Mouse (Mus musculus): Measurements from ENCODE around the gene Cep57l1. TPM values are rescaled to one million over a fixed set of nuclear protein-coding genes. Genes with fewer than 3 reads are reported as not detected.
"Not testable (repeated sequence)": the region's sequence is repeated elsewhere in the genome, so short reads cannot be mapped to it uniquely, and the experiment has no call there.

The Cep57l1 gene
- total and polyA plus RNA-seq, 2 experiments from 2014 or later = 8.1 to 9.0 TPM

DNA sequence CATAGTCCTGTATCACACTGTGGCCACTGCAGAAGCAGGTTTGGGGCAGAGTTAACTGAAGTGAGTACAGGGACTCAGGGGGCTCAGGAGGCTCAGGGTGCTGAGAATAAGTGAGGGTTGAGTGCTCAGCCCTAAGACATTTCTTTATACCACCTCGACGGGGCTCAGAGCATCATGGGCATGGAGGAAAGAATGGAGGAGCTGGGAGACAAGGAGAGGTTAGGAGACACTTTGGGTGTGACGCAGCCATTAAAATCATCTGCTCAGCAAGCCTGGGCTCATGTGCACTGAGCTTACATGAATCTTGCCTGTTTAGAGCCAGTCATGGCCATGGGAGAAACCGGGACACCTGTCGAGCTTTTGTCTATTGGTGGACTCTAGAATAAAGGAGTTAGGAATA lies 10.7 kb upstream of the Cep57l1 start:
- no peak for TF ChIP-seq CTCF (IDR thresholded peaks at IDR 0.05)

DNA sequence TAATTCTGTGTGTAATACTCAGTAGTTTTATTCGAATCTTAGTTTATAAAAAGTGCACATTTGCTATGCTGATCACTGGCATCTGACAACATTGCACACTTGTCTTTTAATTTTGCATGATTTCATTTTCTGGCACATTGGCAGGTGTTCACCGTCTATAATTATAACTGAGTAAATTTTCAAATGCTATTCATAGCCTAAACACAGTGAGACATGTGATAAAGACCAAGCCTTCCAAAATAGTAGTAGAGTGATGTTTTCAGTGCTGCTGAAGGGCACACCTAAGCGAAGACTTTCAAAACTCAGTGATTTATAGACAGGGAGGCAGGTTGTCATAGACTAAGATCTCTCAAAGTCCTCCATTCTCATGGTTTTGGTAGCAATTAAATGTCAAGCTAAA lies 9.6 kb upstream of the Cep57l1 start:
- no peaks in the 10 kb centered on the region for H3K9me3 ChIP-seq (ENCODE audit: low read length)
- no peak overlapping the region for H3K9ac ChIP-seq (replicated peaks; ENCODE audit: low read length, poor library complexity, severe bottlenecking)
- H3K4me3 ChIP-seq (ENCODE audit: low read depth, low read length) = no peak overlapping the region
- H3K4me2 ChIP-seq (ENCODE audit: low read depth, low read length, poor library complexity, severe bottlenecking) = no peak overlapping the region
- no peaks in the 10 kb centered on the region for H3K4me1 ChIP-seq (ENCODE audit: insufficient read depth, low read length)
- no peak for DNase-seq (ENCODE audit: low spot score)
- H3K36me3 ChIP-seq (ENCODE audit: insufficient read depth, low read length) = no peaks in the 10 kb centered on the region
- no peak for ATAC-seq (ENCODE audit: low FRiP score)
- TF ChIP-seq CTCF (IDR thresholded peaks at IDR 0.05) = no peak
- no peaks in the 10 kb centered on the region for H3K27me3 ChIP-seq (ENCODE audit: insufficient read depth, low read length)
- H3K27ac ChIP-seq (ENCODE audit: low read depth, low read length) = no peak overlapping the region
- 88% methylated on average over 3 of the region's 3 CpGs for WGBS

More for the DNA sequence above, 10.7 kb upstream of the Cep57l1 start:
- whole genome bisulfite sequencing = 96% methylated on average over 5 of the region's 5 CpGs
- Histone ChIP-seq H3K4me2 (ENCODE audit: low read depth, low read length, poor library complexity, severe bottlenecking) (no peak overlapping the region), H3K4me1 (ENCODE audit: insufficient read depth, low read length) (no peaks in the 10 kb centered on the region), H3K27ac (ENCODE audit: low read depth, low read length) (no peak overlapping the region), H3K36me3 (ENCODE audit: insufficient read depth, low read length) (no peaks in the 10 kb centered on the region), H3K4me3 (ENCODE audit: low read depth, low read length) (no peak overlapping the region), H3K9me3 (ENCODE audit: low read length) (no peaks in the 10 kb centered on the region), H3K27me3 (ENCODE audit: insufficient read depth, low read length) (no peaks in the 10 kb centered on the region), H3K9ac (replicated peaks; ENCODE audit: low read length, poor library complexity, severe bottlenecking) (no peak overlapping the region)
- ATAC-seq (ENCODE audit: low FRiP score) (no peak), DNase-seq (ENCODE audit: low spot score) (no peak)

DNA sequence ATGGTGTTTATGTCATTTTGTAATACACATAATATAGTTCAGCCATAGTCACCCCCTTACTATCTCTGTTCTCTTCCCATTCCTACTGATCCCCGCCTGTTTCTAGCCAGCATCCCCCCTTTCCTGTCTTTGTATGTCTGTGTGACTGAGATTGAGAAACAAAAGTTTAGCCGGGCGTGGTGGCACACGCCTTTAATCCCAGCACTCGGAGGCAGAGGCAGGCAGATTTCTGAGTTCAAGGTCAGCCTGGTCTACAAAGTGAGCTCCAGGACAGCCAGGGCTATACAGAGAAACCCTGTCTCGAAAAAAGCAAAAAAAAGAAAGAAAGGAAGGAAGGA lies 9.0 kb upstream of the Cep57l1 start:
- H3K27ac ChIP-seq (ENCODE audit: low read depth, low read length); H3K9me3 ChIP-seq (ENCODE audit: low read length); H3K36me3 ChIP-seq (ENCODE audit: insufficient read depth, low read length); H3K4me3 ChIP-seq (ENCODE audit: low read depth, low read length); H3K4me1 ChIP-seq (ENCODE audit: insufficient read depth, low read length); H3K4me2 ChIP-seq (ENCODE audit: low read depth, low read length, poor library complexity, severe bottlenecking); ATAC-seq (ENCODE audit: low FRiP score); H3K9ac ChIP-seq (replicated peaks; ENCODE audit: low read length, poor library complexity, severe bottlenecking); H3K27me3 ChIP-seq (ENCODE audit: insufficient read depth, low read length); DNase-seq (ENCODE audit: low spot score): not testable (repeated sequence)
- WGBS = 91% methylated on average over 6 of the region's 6 CpGs

- ATAC-seq (ENCODE audit: low FRiP score) (no peak), DNase-seq (ENCODE audit: low spot score) (no peak)
- WGBS = 91% methylated on average over 8 of the region's 8 CpGs
- Histone ChIP-seq H3K9ac (replicated peaks; ENCODE audit: low read length, poor library complexity, severe bottlenecking) (no peak overlapping the region), H3K4me3 (ENCODE audit: low read depth, low read length) (no peak overlapping the region), H3K9me3 (ENCODE audit: low read length) (no peaks in the 10 kb centered on the region), H3K27me3 (ENCODE audit: insufficient read depth, low read length) (no peaks in the 10 kb centered on the region), H3K36me3 (ENCODE audit: insufficient read depth, low read length) (no peaks in the 10 kb centered on the region), H3K4me2 (ENCODE audit: low read depth, low read length, poor library complexity, severe bottlenecking) (no peak overlapping the region), H3K27ac (ENCODE audit: low read depth, low read length) (no peak overlapping the region), H3K4me1 (ENCODE audit: insufficient read depth, low read length) (peaks cover 7% of the 10 kb centered on the region)
- no peak for TF ChIP-seq CTCF (IDR thresholded peaks at IDR 0.05)
Measured at GRCm38 (mm10) chr10:41818036-41818732, 8.5 kb upstream of the Cep57l1 start.

- H3K4me1 ChIP-seq (ENCODE audit: insufficient read depth, low read length) = peaks cover 18% of the 10 kb centered on the region
- H3K4me2 ChIP-seq (ENCODE audit: low read depth, low read length, poor library complexity, severe bottlenecking) = no peak overlapping the region
- H3K9ac ChIP-seq (replicated peaks; ENCODE audit: low read length, poor library complexity, severe bottlenecking) = no peak overlapping the region
- TF ChIP-seq CTCF (IDR thresholded peaks at IDR 0.05) = no peak
- DNase-seq (ENCODE audit: low spot score) = no peak
- no peaks in the 10 kb centered on the region for H3K36me3 ChIP-seq (ENCODE audit: insufficient read depth, low read length)
- H3K27me3 ChIP-seq (ENCODE audit: insufficient read depth, low read length) = no peaks in the 10 kb centered on the region
- H3K27ac ChIP-seq (ENCODE audit: low read depth, low read length) = no peak overlapping the region
- no peaks in the 10 kb centered on the region for H3K9me3 ChIP-seq (ENCODE audit: low read length)
- no peak for ATAC-seq (ENCODE audit: low FRiP score)
- no peak overlapping the region for H3K4me3 ChIP-seq (ENCODE audit: low read depth, low read length)
- 82% methylated on average over 5 of the region's 5 CpGs for WGBS
Measured at GRCm38 (mm10) chr10:41816516-41816915, 6.8 kb upstream of the Cep57l1 start.

DNA sequence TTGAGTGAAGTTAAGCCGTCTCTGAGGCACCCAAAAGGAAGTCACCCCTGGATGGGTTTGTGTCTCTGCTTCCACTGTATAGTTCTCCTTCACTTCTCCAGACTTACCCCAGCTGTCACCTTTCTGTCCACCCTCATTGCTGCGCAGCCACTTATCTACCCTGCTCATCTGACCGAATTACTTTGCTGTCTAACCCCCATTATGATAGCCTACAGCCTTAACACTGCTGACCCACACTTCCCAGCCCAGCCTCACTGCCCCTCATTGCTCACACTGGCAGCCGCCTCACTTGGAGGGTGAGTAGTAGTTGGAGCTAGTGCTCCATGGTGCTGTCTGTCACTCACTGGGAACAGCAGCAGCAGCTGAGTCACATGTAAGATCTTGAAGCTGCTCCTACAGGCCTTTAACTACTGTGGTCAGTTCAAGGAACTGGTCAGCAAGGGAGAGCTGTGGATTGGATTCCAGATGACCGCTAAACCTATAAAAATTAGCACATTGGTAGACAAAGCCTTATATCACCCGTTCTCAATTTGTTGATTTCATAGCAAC lies 4.7 kb upstream of the Cep57l1 start:
- WGBS = 95% methylated on average over 6 of the region's 6 CpGs
- no peak overlapping the region for H3K4me3 ChIP-seq (ENCODE audit: low read depth, low read length)
- no peak overlapping the region for H3K9ac ChIP-seq (replicated peaks; ENCODE audit: low read length, poor library complexity, severe bottlenecking)
- ATAC-seq (ENCODE audit: low FRiP score) (no peak), DNase-seq (ENCODE audit: low spot score) (no peak)
- H3K27me3 ChIP-seq (ENCODE audit: insufficient read depth, low read length) = no peaks in the 10 kb centered on the region
- H3K9me3 ChIP-seq (ENCODE audit: low read length) = no peaks in the 10 kb centered on the region
- no peaks in the 10 kb centered on the region for H3K36me3 ChIP-seq (ENCODE audit: insufficient read depth, low read length)
- H3K4me1 ChIP-seq (ENCODE audit: insufficient read depth, low read length) = peaks cover 18% of the 10 kb centered on the region
- TF ChIP-seq CTCF (IDR thresholded peaks at IDR 0.05) = no peak
- H3K27ac ChIP-seq (ENCODE audit: low read depth, low read length) = no peak overlapping the region
- 0 out of 2 replicates have a peak overlapping the region, but pooled peaks have one; percentile 26 for H3K4me2 ChIP-seq (ENCODE audit: low read depth, low read length, poor library complexity, severe bottlenecking)

Measured in midbrain, postnatal 0 days (tissue).